Mouse (Mus musculus) lung, embryonic 14.5 days (tissue): ENCODE measurements around the gene Il10rb. TPM values are rescaled to one million over a fixed set of nuclear protein-coding genes. Genes with fewer than 3 reads are reported as not detected.
A peak's percentile ranks its signal among the peaks of the same experiment; 100 is the strongest.
"Not testable (repeated sequence)": the region's sequence is repeated elsewhere in the genome, so short reads cannot be mapped to it uniquely, and the experiment has no call there.

Source experiments
- ATAC-seq: fragments of 200-750 bp; cut with Nextera tagmentation; 2 replicates; pipeline ENCODE4 v1.8.0; 2017; ENCODE audit warnings: mild to moderate bottlenecking, moderate TSS enrichment, moderate library complexity; ENCODE audit not compliant: insufficient read depth
- DNase-seq: peaks from one replicate; pipeline ENCODE4 v3.0.0-alpha.2; 2015
- H3K27ac ChIP-seq: fragments of 300-500 bp; sonication (generic); 2 replicates; pipeline ENCODE4 v1.5.1; 2014; ENCODE audit warnings: low read depth, mild to moderate bottlenecking, moderate library complexity
- H3K27me3 ChIP-seq: fragments of 300-500 bp; sonication (generic); 2 replicates; pipeline ENCODE4 v1.6.1; 2014; ENCODE audit warnings: low read length, control low read depth; ENCODE audit not compliant: insufficient read depth
- H3K36me3 ChIP-seq: fragments of 300-500 bp; sonication (generic); 2 replicates; pipeline ENCODE4 v1.6.1; 2014; ENCODE audit warnings: control low read depth; ENCODE audit not compliant: insufficient read depth
- H3K4me1 ChIP-seq: fragments of 300-500 bp; sonication (generic); 2 replicates; pipeline ENCODE4 v1.6.1; 2014; ENCODE audit warnings: antibody characterized with exemption, control low read depth; ENCODE audit not compliant: insufficient read depth
- H3K4me2 ChIP-seq: fragments of 300-500 bp; sonication (generic); 2 replicates; pipeline ENCODE4 v1.6.1; 2014; ENCODE audit warnings: mild to moderate bottlenecking
- H3K4me3 ChIP-seq: fragments of 300-500 bp; sonication (generic); 2 replicates; pipeline ENCODE4 v1.5.1; 2014; ENCODE audit warnings: low read depth, low read length
- H3K9ac ChIP-seq: fragments of 300-500 bp; sonication (generic); 2 replicates; pipeline ENCODE4 v1.6.1; 2014
- H3K9me3 ChIP-seq: fragments of 300-500 bp; sonication (generic); 2 replicates; pipeline ENCODE4 v1.6.1; 2016; ENCODE audit warnings: low read depth, low read length, control low read depth
- CTCF ChIP-seq: IDR thresholded peaks from 2 replicates; pipeline ENCODE4 v1.5.1; 2016; ENCODE audit warnings: antibody characterized with exemption, low read depth
- WGBS: fragments of 180-500 bp; shearing (Covaris S2); extraction: QIAGEN DNeasy Blood & Tissue Kit; methylation state at CpG from one replicate; pipeline ENCODE4 v1.1.7; 2014; 5-methylcytosine and 5-hydroxymethylcytosine counted together
- polyA plus RNA-seq: library from polyadenylated mRNA; unstranded; fragments of >200 nt; fragmentation: Nextera tagmentation; extraction: Ambion mirVana; gene quantifications from 2 replicates; pipeline ENCODE4 v1.2.1, GENCODE M21; 2014

The Il10rb gene
- polyA plus RNA-seq, 1 experiment from 2014 or later = 32.8 TPM

- H3K9ac ChIP-seq = no peak overlapping the region
- WGBS = 38% methylated on average over 8 of the region's 8 CpGs
- H3K4me1 ChIP-seq = no peaks in the 10 kb centered on the region
- ATAC-seq = no peak; the same call in 1 of the 2 replicates
- no peak overlapping the region for H3K4me3 ChIP-seq
- no peak overlapping the region for H3K4me2 ChIP-seq
- H3K27me3 ChIP-seq = no peaks in the 10 kb centered on the region
- DNase-seq = peak; percentile 30
- TF ChIP-seq CTCF = no peak
- no peak overlapping the region for H3K27ac ChIP-seq
- H3K9me3 ChIP-seq = no peaks in the 10 kb centered on the region
- no peaks in the 10 kb centered on the region for H3K36me3 ChIP-seq
Measured at GRCm38 (mm10) chr16:91433329-91433933, 27.5 kb downstream of the Il10rb start.

GRCm38 (mm10) chr16:91434119-91434518 lies 28.2 kb downstream of the Il10rb start:
- WGBS = 78% methylated on average over 3 of the region's 3 CpGs
- Histone ChIP-seq H3K36me3 (no peaks in the 10 kb centered on the region), H3K27ac (no peak overlapping the region), H3K4me1 (no peaks in the 10 kb centered on the region), H3K9ac (no peak overlapping the region), H3K27me3 (no peaks in the 10 kb centered on the region), H3K4me3 (no peak overlapping the region), H3K9me3 (no peaks in the 10 kb centered on the region), H3K4me2 (no peak overlapping the region)
- no peak for DNase-seq
- no peak for ATAC-seq
- TF ChIP-seq CTCF = no peak

GRCm38 (mm10) chr16:91438081-91438480 lies 32.1 kb downstream of the Il10rb start:
- Histone ChIP-seq H3K9ac (no peak overlapping the region), H3K4me1 (no peaks in the 10 kb centered on the region), H3K27ac (no peak overlapping the region), H3K36me3 (no peaks in the 10 kb centered on the region), H3K9me3 (no peaks in the 10 kb centered on the region), H3K27me3 (no peaks in the 10 kb centered on the region), H3K4me2 (no peak overlapping the region), H3K4me3 (no peak overlapping the region)
- 63% methylated on average over 3 of the region's 3 CpGs for WGBS
- TF ChIP-seq CTCF = no peak
- no peak for DNase-seq
- no peak for ATAC-seq

- not testable (repeated sequence) for H3K4me1 ChIP-seq, H3K9me3 ChIP-seq, H3K27me3 ChIP-seq, H3K36me3 ChIP-seq, H3K27ac ChIP-seq, H3K4me2 ChIP-seq, H3K9ac ChIP-seq, ATAC-seq, H3K4me3 ChIP-seq, DNase-seq
- 86% methylated on average over 1 of the region's 1 CpGs for WGBS
Measured at GRCm38 (mm10) chr16:91438599-91438998, 32.6 kb downstream of the Il10rb start.

GRCm38 (mm10) chr16:91441366-91441765 lies 35.4 kb downstream of the Il10rb start:
- Histone ChIP-seq H3K4me3 (no peak overlapping the region), H3K27ac (peak overlapping the region; percentile 26), H3K9ac (no peak overlapping the region), H3K36me3 (no peaks in the 10 kb centered on the region), H3K4me2 (0 out of 2 replicates have a peak overlapping the region, but pooled peaks have one; percentile 0), H3K9me3 (no peaks in the 10 kb centered on the region), H3K27me3 (no peaks in the 10 kb centered on the region), H3K4me1 (no peaks in the 10 kb centered on the region)
- WGBS = 9% methylated on average over 7 of the region's 7 CpGs
- peak; percentile 41; the same call in 1 of the 2 replicates for TF ChIP-seq CTCF
- DNase-seq (peak; percentile 81), ATAC-seq (peak; percentile 89)

- peak overlapping the region; percentile 26 for H3K27ac ChIP-seq
- ATAC-seq (peak; percentile 81), DNase-seq (no peak)
- H3K4me3 ChIP-seq = no peak overlapping the region
- no peaks in the 10 kb centered on the region for H3K9me3 ChIP-seq
- H3K9ac ChIP-seq = no peak overlapping the region
- H3K4me2 ChIP-seq = no peak overlapping the region
- no peaks in the 10 kb centered on the region for H3K4me1 ChIP-seq
- no peak for TF ChIP-seq CTCF
- WGBS = 62% methylated on average over 7 of the region's 7 CpGs
- no peaks in the 10 kb centered on the region for H3K27me3 ChIP-seq
- no peaks in the 10 kb centered on the region for H3K36me3 ChIP-seq
Measured at GRCm38 (mm10) chr16:91441811-91442240, 35.9 kb downstream of the Il10rb start.

- no peaks in the 10 kb centered on the region for H3K27me3 ChIP-seq
- no peaks in the 10 kb centered on the region for H3K4me1 ChIP-seq
- H3K36me3 ChIP-seq = no peaks in the 10 kb centered on the region
- WGBS = 57% methylated on average over 4 of the region's 4 CpGs
- DNase-seq (no peak), ATAC-seq (no peak)
- H3K9ac ChIP-seq = no peak overlapping the region
- H3K4me3 ChIP-seq = no peak overlapping the region
- peak overlapping the region; percentile 26; the same call in 1 of the 2 replicates for H3K27ac ChIP-seq
- H3K4me2 ChIP-seq = no peak overlapping the region
- H3K9me3 ChIP-seq = no peaks in the 10 kb centered on the region
- TF ChIP-seq CTCF = no peak
Measured at GRCm38 (mm10) chr16:91442446-91442845, 36.5 kb downstream of the Il10rb start.

GRCm38 (mm10) chr16:91443211-91443611 lies 37.2 kb downstream of the Il10rb start:
- H3K4me3 ChIP-seq = no peak overlapping the region
- no peaks in the 10 kb centered on the region for H3K4me1 ChIP-seq
- H3K27me3 ChIP-seq = no peaks in the 10 kb centered on the region
- DNase-seq = no peak
- ATAC-seq = no peak
- no peak overlapping the region for H3K27ac ChIP-seq
- no peak for TF ChIP-seq CTCF
- H3K4me2 ChIP-seq = no peak overlapping the region
- WGBS = 78% methylated on average over 8 of the region's 8 CpGs
- no peaks in the 10 kb centered on the region for H3K9me3 ChIP-seq
- no peak overlapping the region for H3K9ac ChIP-seq
- H3K36me3 ChIP-seq = no peaks in the 10 kb centered on the region
